Mouse (Mus musculus): ENCODE results near the gene Sash1. TPM values are rescaled to one million over a fixed set of nuclear protein-coding genes. Genes with fewer than 3 reads are reported as not detected.

Sash1 gene
- polyA plus RNA-seq, 1 experiment from 2014 or later: 5.5 TPM

DNA sequence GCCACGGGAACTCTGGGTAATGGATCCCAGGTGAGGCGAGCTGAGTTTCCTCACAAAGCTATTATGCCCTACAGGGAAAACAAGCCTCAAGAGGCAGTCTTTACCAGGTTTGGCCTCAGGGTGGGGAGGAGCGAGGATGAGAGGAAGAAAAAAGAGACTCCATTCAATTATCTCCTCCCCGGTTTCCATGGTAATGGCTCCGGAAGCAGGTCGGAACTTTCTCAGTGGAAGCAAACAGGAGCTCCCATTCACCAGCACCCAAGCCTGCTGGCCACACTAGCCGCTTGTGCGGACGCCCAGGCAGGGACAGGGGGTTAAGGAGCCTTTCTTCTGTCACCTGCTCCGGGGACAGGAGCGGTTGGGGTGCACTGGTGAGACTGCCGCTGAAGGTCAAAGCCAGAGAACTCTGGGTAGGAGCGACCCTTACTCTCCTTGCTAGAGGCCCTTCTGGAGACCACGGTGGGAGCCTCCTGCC, 84.7 kb downstream of the Sash1 start:
- DNase-seq (ENCODE audit: low spot score) (no peak), ATAC-seq (replicated peaks; ENCODE audit: low FRiP score, low read depth) (no peak)
- Histone ChIP-seq H3K4me1 (replicated peaks; ENCODE audit: insufficient read depth, low read length) (peaks cover 5% of the 10 kb centered on the region; the same call in 1 of the 2 replicates), H3K4me2 (ENCODE audit: low read length) (no peak overlapping the region), H3K9ac (ENCODE audit: low read depth, low read length) (no peak overlapping the region), H3K27me3 (ENCODE audit: insufficient read depth, low read length) (no peaks in the 10 kb centered on the region), H3K9me3 (replicated peaks; ENCODE audit: low read length) (no peaks in the 10 kb centered on the region), H3K27ac (no peak overlapping the region), H3K4me3 (replicated peaks; ENCODE audit: low read depth, low read length) (no peak overlapping the region), H3K36me3 (ENCODE audit: insufficient read depth, low read length) (no peaks in the 10 kb centered on the region)
- no peak for TF ChIP-seq CTCF (IDR thresholded peaks at IDR 0.05; ENCODE audit: low read depth)
- WGBS: 47% methylated on average over 14 of the region's 14 CpGs

DNA sequence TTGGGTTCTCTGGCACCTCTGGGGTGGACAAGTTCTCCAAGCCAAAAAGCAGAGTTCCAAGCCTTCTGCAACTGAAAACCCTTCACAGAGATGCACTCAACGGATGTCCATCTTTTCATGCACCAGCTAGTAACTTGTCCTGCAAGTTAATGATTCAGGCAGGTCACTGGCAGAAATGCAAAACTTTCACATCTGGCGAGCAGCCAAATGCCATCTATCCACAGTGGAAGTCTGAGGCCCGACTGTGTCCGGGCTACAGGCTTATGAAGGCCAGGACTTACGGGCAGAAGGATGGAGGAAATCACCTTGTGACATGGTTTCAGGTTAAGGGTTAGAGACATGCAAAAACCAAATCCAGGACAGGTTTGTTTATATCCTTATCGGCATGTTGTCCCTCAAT, 88.0 kb downstream of the Sash1 start:
- WGBS: 50% methylated on average over 6 of the region's 6 CpGs

DNA sequence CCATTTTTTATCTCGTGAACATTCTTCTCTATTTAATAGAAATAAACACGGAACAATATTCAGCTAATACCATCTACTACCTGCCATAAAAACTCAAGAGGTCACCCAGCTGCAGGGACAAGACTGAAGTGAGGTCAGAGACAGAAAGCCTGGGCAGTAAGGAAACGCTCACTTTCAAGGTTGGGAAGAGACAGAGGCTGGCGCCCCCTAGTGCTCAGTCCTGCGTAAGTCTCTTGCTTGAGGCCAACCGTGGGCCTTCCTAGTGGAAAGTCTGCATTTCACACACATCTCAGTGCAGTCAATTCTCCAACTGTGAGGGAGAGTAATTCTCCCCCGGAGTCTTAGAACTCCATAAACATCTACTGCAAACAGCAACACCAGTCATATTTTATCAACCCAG, 90.5 kb downstream of the Sash1 start:
- TF ChIP-seq CTCF (IDR thresholded peaks at IDR 0.05; ENCODE audit: low read depth): peak; percentile 83
- no peak; the same call in 1 of the 2 replicates for ATAC-seq (replicated peaks; ENCODE audit: low FRiP score, low read depth)
- peak; percentile 89 for DNase-seq (ENCODE audit: low spot score)

More for the DNA sequence above, 88.0 kb downstream of the Sash1 start:
- H3K27ac ChIP-seq: no peak overlapping the region
- H3K4me1 ChIP-seq (replicated peaks; ENCODE audit: insufficient read depth, low read length): no peaks in the 10 kb centered on the region
- H3K9ac ChIP-seq (ENCODE audit: low read depth, low read length): no peak overlapping the region
- no peak for TF ChIP-seq CTCF (IDR thresholded peaks at IDR 0.05; ENCODE audit: low read depth)
- H3K4me2 ChIP-seq (ENCODE audit: low read length): no peak overlapping the region
- DNase-seq (ENCODE audit: low spot score): peak; percentile 19
- H3K9me3 ChIP-seq (replicated peaks; ENCODE audit: low read length): no peaks in the 10 kb centered on the region
- ATAC-seq (replicated peaks; ENCODE audit: low FRiP score, low read depth): no peak
- H3K27me3 ChIP-seq (ENCODE audit: insufficient read depth, low read length): no peaks in the 10 kb centered on the region
- H3K36me3 ChIP-seq (ENCODE audit: insufficient read depth, low read length): no peaks in the 10 kb centered on the region
- no peak overlapping the region for H3K4me3 ChIP-seq (replicated peaks; ENCODE audit: low read depth, low read length)

DNA sequence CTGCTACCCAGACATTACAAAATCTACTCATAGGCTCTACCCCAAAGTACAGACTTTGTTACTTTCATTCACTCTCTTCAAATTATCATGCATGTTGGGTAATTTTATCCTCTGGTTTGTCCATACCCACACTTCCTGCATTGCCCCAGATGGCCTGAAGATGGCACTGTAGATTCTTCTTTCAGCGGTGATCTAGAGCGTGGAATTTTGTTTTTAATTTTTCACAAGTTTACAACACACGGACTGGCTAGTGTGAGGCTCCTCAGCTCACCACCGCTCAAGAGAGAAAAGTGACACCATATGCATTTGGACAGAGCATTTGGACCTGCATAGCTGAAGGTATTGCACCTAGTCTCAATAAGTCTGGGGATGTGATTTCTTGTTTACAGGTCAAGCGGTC, 93.5 kb downstream of the Sash1 start:
- H3K36me3 ChIP-seq (ENCODE audit: insufficient read depth, low read length): no peaks in the 10 kb centered on the region
- DNase-seq (ENCODE audit: low spot score) (peak; percentile 77), ATAC-seq (replicated peaks; ENCODE audit: low FRiP score, low read depth) (0 out of 2 replicates have a peak, but pooled peaks have one; percentile 29)
- 0 out of 2 replicates have a peak, but pooled peaks cover 3% of the 10 kb centered on the region for H3K4me1 ChIP-seq (replicated peaks; ENCODE audit: insufficient read depth, low read length)
- H3K27ac ChIP-seq: no peak overlapping the region
- WGBS: 64% methylated on average over 5 of the region's 5 CpGs
- no peaks in the 10 kb centered on the region for H3K27me3 ChIP-seq (ENCODE audit: insufficient read depth, low read length)
- H3K9ac ChIP-seq (ENCODE audit: low read depth, low read length): no peak overlapping the region
- H3K4me3 ChIP-seq (replicated peaks; ENCODE audit: low read depth, low read length): no peak overlapping the region
- peak; percentile 91 for TF ChIP-seq CTCF (IDR thresholded peaks at IDR 0.05; ENCODE audit: low read depth)
- H3K4me2 ChIP-seq (ENCODE audit: low read length): no peak overlapping the region
- H3K9me3 ChIP-seq (replicated peaks; ENCODE audit: low read length): no peaks in the 10 kb centered on the region

More for the DNA sequence above, 90.5 kb downstream of the Sash1 start:
- H3K4me3 ChIP-seq (replicated peaks; ENCODE audit: low read depth, low read length): no peak overlapping the region
- WGBS: 38% methylated on average over 7 of the region's 7 CpGs
- no peaks in the 10 kb centered on the region for H3K27me3 ChIP-seq (ENCODE audit: insufficient read depth, low read length)
- no peak overlapping the region for H3K4me2 ChIP-seq (ENCODE audit: low read length)
- no peaks in the 10 kb centered on the region for H3K9me3 ChIP-seq (replicated peaks; ENCODE audit: low read length)
- no peaks in the 10 kb centered on the region for H3K4me1 ChIP-seq (replicated peaks; ENCODE audit: insufficient read depth, low read length)
- no peak overlapping the region for H3K27ac ChIP-seq
- H3K9ac ChIP-seq (ENCODE audit: low read depth, low read length): no peak overlapping the region
- H3K36me3 ChIP-seq (ENCODE audit: insufficient read depth, low read length): no peaks in the 10 kb centered on the region

DNA sequence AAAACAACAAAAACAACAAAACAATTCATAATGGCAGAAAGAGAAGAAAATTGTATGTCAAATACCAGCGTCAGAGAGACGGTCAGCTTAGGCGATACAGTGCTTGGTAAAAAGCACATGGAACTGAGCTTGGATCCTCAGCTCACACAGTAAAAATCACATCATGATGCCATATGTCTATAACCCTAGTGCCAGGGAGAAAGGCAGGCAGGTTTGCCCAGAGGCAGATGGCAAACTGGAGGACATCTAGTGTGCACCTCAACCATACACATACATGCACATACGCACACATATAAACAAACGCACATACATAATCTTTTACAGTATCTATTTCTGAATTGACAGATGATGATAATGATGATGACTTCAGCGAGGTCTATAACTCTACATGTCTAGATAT, 96.8 kb downstream of the Sash1 start:
- 0 out of 2 replicates have a peak, but pooled peaks cover 1% of the 10 kb centered on the region for H3K36me3 ChIP-seq (ENCODE audit: insufficient read depth, low read length)
- 97% methylated on average over 6 of the region's 6 CpGs for WGBS
- TF ChIP-seq CTCF (IDR thresholded peaks at IDR 0.05; ENCODE audit: low read depth): no peak
- H3K9ac ChIP-seq (ENCODE audit: low read depth, low read length): no peak overlapping the region
- no peak for ATAC-seq (replicated peaks; ENCODE audit: low FRiP score, low read depth)
- H3K4me3 ChIP-seq (replicated peaks; ENCODE audit: low read depth, low read length): no peak overlapping the region
- no peak for DNase-seq (ENCODE audit: low spot score)
- peaks cover 19% of the 10 kb centered on the region; the same call in 1 of the 2 replicates for H3K4me1 ChIP-seq (replicated peaks; ENCODE audit: insufficient read depth, low read length)
- no peak overlapping the region for H3K4me2 ChIP-seq (ENCODE audit: low read length)
- H3K27me3 ChIP-seq (ENCODE audit: insufficient read depth, low read length): no peaks in the 10 kb centered on the region
- H3K9me3 ChIP-seq (replicated peaks; ENCODE audit: low read length): no peaks in the 10 kb centered on the region
- H3K27ac ChIP-seq: no peak overlapping the region

DNA sequence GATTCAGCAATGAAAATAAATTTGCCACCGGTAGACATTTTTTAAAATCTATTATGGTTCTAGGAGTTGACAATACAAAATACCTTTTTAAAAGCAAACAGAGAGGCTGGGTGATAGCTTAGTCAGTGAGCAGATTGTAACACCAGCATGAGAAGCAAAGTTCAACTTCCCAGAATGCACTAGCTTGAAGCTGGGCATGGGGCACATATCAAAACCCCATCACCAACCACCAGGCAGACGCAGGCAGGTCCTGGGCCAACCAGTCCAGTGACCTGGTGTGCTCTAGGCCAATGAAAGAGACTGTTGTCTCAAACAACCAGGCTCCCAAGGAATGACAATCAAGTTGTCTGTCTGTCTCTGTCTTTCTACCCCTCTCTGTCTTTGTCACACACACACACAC, 98.6 kb downstream of the Sash1 start:
- no peak overlapping the region for H3K4me2 ChIP-seq (ENCODE audit: low read length)
- H3K27ac ChIP-seq: no peak overlapping the region
- H3K4me1 ChIP-seq (replicated peaks; ENCODE audit: insufficient read depth, low read length): peaks cover 19% of the 10 kb centered on the region; the same call in 1 of the 2 replicates
- no peaks in the 10 kb centered on the region for H3K9me3 ChIP-seq (replicated peaks; ENCODE audit: low read length)
- 50% methylated on average over 2 of the region's 2 CpGs for WGBS
- no peak overlapping the region for H3K4me3 ChIP-seq (replicated peaks; ENCODE audit: low read depth, low read length)
- H3K9ac ChIP-seq (ENCODE audit: low read depth, low read length): no peak overlapping the region
- DNase-seq (ENCODE audit: low spot score) (no peak), ATAC-seq (replicated peaks; ENCODE audit: low FRiP score, low read depth) (0 out of 2 replicates have a peak, but pooled peaks have one; percentile 22)
- H3K36me3 ChIP-seq (ENCODE audit: insufficient read depth, low read length): peaks cover 8% of the 10 kb centered on the region
- no peaks in the 10 kb centered on the region for H3K27me3 ChIP-seq (ENCODE audit: insufficient read depth, low read length)
- no peak for TF ChIP-seq CTCF (IDR thresholded peaks at IDR 0.05; ENCODE audit: low read depth)

All from kidney, postnatal 0 days (tissue).